Mouse (Mus musculus) myocyte (in vitro differentiated cells): ENCODE results near the gene Rnf149.

Experiments
- CEBPB ChIP-seq: IDR thresholded peaks from 2 replicates; pipeline ENCODE4 v1.6.1; 2011; ENCODE audit warnings: mild to moderate bottlenecking, moderate library complexity; ENCODE audit not compliant: poor library complexity, insufficient read depth, severe bottlenecking
- POLR2A ChIP-seq: IDR thresholded peaks from one replicate; pipeline ENCODE4 v1.6.1; 2011; ENCODE audit warnings: low read depth, mild to moderate bottlenecking, control low read depth, moderate library complexity; ENCODE audit not compliant: insufficient read length

DNA sequence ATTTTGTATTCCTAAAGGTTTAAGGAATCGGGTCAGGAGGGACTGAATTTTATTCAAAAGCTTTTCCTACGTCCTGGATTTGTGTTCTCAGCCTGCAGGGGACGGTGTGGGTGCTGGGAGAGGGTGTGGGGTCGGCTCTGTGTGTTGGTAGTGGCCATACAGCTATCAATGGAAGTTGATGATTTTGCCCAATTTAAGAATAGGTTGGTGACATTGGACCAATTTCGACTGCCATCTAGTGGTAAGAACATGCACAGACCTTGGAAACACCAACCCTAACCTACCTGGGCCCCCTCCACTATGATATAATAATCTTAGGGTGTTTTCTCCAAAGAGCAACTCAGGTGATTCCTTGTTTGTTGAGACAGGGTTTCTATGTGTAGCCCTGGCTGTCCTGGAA is 54.7 kb downstream of the Rnf149 start:
- TF ChIP-seq POLR2A = no peak
- no peak for TF ChIP-seq CEBPB
